Mouse (Mus musculus) heart, embryonic 15.5 days (tissue): ENCODE measurements around the gene Sult6b2. TPM values are rescaled to one million over a fixed set of nuclear protein-coding genes. Genes with fewer than 3 reads are reported as not detected.

Source experiments
- polyA plus RNA-seq: library from polyadenylated mRNA; unstranded; fragments of >200 nt; fragmentation: Nextera tagmentation; extraction: Ambion mirVana; gene quantifications from 2 replicates; pipeline ENCODE4 v1.2.1, GENCODE M21; 2015

Sult6b2 gene
- polyA plus RNA-seq, 1 experiment from 2014 or later: not detected

Other genes with a start within 250 kb of the Sult6b2 start
- 16.1 and 16.2 TPM in 2 replicates for gene Kcnj8, start 232.9 kb downstream of the Sult6b2 start, polyA plus RNA-seq
- 14.6 and 15.2 TPM in 2 replicates for gene Abcc9, start 102.2 kb downstream of the Sult6b2 start, polyA plus RNA-seq
- 83.4 and 92.1 TPM in 2 replicates for gene Cmas, start 47.8 kb downstream of the Sult6b2 start, polyA plus RNA-seq
- gene St8sia1, start 159.9 kb upstream of the Sult6b2 start, polyA plus RNA-seq: 0.88 and 1.3 TPM in 2 replicates